Mouse (Mus musculus): ENCODE measurements at regions not wholly inside any gene's neighbourhood (a gene's known extent, or its start where the extent isn't known, plus 50 kb on each side); places are given as distances from the start of the nearest gene placed in this dataset.

- in situ Hi-C loops (cut with MboI; ENCODE audit: low sequenced_read_pairs) = loop anchor here (25.0 kb wide), 1 partner anchor 1715 kb away; the partner anchor contains the start of gene Ramp3
Observed at GRCm38 (mm10) chr11:8377301-8377700, 287.0 kb downstream of the Tns3 start.

DNA sequence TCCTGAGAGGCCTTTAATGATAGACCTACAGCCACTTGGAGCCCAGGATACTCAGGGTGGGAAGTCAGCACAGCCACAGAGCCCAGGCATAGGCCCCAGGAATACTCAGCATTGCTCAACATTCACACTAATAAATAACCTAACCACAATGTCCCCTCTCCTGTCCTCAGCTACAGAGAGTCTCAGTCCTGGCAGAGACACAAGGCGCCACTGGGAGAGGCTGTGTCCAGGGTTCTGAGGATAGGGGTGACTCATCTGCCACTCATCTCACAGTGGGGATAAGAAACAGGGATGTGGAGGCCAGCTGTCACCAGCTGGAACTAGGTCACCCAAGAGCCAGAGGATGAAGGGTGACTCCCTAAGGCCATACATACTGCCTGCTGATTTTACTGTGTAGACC is 298.8 kb downstream of the Tns3 start:
- in situ Hi-C loops (cut with MboI; ENCODE audit: low sequenced_read_pairs) = no loop called here

- in situ Hi-C loops (cut with MboI; ENCODE audit: low sequenced_read_pairs) = no loop called here
Observed at GRCm38 (mm10) chr11:8364703-8365433, 299.5 kb downstream of the Tns3 start.

DNA sequence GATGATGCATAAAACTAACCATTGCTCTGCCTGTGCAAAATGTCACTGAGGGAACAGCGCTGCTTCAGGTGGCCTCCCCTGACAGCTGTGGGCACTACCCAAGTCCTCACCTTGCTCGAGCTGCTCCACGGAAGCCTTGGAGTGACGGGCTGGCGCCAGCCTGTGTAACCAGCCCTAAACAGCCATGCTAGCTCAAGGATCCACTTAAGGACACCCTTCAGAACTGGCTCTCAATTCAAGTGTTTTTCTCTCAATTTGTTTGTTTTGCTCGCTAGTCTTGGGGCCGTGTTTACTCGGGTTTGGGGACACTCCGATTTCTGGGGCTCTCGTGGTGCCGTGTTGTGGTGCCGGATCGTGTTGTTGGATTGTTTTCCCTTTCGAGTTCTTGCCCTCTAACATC is 319.4 kb downstream of the Tns3 start:
- in situ Hi-C loops (cut with MboI; ENCODE audit: low sequenced_read_pairs) = no loop called here

DNA sequence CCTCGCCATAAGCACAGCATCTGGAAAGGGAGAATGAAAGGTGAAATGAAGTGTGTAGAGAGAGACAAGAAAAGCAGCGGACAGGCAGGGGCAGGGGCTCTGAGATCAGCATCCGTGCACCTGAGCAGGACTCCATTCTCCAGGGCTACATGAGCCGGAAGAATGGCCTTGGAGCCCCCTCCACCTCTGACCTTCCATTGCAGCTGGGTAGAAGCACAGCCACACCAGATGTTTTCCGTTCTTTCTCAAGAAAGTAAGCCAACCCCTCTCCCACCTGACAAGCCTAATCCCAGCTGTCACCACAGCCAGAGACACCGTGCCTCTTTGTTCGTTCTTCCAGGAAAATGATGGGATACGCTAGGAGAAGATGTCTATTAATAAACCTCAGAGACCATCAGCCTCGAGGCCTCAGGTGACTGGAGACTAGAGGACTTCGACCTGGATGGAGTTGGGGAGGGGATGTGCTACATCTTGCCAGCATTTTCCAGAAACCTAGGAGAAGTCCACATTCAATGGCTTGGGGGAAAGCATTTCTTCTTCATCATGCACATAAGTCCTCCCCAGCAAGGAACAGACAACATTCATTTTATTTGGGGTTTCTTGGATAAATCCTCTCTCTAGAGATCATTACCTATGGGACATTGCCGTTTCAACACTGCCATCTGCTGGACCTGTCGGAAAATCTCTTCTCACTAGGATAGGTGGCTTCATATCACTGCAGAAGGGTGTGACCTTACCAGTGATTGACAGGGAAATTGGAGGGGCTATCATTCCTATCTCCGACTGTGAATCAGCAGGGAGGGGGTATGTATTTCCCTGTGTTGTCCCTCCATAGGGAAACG is 361.8 kb downstream of the Tns3 start:
- in situ Hi-C loops (cut with MboI; ENCODE audit: low sequenced_read_pairs) = no loop called here

DNA sequence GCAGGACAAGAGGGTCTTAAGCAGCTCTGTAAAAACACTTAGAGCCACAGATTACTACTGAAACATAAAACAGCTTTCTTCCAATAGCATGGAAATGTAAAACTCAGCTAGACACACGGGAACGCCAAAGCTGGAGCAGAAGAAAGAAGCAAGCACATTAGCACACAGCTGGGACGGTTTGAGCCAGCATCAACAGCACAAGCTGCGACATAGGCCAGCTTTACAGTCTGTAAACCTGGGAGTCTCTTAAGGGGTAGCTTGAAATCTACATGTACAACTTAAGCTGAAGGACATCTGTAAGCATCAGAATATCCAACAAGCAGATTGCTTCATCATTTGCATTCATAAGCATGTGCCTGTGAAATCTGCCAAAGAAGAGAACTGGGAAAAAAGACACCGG is 366.9 kb downstream of the Tns3 start:
- in situ Hi-C loops (cut with MboI; ENCODE audit: low sequenced_read_pairs) = no loop called here

DNA sequence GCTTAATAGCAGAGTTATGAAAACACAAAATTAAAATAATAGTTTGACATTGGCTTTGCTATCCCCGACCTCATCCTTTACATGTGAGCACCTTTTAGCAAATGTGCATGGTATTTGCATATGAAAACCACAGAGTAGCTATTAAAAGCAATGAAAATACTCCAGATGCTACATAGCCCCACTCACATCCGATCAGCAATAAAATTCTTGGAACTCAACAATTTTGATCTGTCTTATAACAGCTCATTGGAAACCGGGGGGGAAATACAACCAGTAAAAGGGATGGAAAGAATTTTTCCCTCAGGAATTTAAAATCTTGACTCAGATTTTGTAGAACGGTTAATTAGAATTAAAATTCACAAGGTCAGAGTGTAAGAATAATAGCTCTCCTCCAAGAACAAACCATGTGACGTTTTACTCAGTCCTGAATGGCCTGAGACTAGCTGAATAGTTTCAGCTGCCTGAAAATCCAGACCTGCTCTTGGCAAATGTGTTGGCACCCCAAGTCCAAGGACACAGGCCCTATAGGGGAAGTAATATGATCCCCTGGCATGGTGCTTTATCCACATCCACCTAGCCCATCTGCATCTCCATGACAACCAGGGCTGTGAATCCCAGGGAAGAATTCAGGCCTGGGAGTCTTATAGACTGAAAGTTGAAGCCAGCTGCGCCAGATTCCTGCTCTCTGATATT is 370.9 kb downstream of the Tns3 start:
- in situ Hi-C loops (cut with MboI; ENCODE audit: low sequenced_read_pairs) = no loop called here

- in situ Hi-C loops (cut with MboI; ENCODE audit: low sequenced_read_pairs) = no loop called here
Observed at GRCm38 (mm10) chr11:8285271-8285670, 379.1 kb downstream of the Tns3 start.

GRCm38 (mm10) chr11:8275203-8275602 is 389.1 kb downstream of the Tns3 start:
- in situ Hi-C loops (cut with MboI; ENCODE audit: low sequenced_read_pairs) = no loop called here

- in situ Hi-C loops (cut with MboI; ENCODE audit: low sequenced_read_pairs) = no loop called here
Observed at GRCm38 (mm10) chr11:8269171-8269570, 395.2 kb downstream of the Tns3 start.

DNA sequence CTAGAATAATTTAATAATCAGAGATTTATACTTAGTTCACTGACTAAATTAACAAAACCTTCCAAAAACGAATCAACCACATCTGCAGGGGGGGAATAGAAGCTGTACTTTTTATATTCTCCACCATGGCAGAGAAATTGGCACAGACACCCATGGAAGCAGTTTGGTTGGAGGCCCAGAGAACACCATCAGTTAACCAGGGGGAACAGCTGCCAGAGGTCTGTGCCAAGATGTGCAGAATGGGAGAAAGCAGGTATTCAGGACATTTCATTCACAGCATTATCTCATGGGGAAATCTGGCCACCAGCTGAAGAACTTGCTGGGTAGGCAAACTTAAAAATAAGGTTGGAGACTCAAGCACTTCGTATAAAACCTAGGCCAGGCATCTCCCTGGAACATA is 410.3 kb downstream of the Tns3 start:
- in situ Hi-C loops (cut with MboI; ENCODE audit: low sequenced_read_pairs) = no loop called here

DNA sequence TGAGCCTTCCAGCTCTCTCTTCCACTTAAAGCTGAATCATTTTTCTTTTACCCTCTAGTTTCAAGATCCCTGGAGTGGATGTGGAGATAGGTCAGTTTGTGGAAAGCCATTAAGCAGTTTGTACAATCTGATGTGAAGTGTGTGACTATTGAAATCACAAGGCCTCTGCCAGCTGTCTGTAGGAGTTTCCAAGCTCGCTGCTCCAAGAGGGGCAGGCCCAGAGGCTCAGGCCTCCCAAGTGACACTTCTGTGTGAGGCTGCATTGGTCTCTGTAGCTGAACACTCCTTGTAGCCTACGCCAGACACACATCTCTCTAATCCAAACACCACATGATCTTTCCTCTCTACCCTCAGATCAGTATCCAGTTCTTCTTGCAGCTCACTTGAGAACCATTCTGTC is 413.0 kb downstream of the Tns3 start:
- in situ Hi-C loops (cut with MboI; ENCODE audit: low sequenced_read_pairs) = no loop called here

GRCm38 (mm10) chr11:8249468-8249867 is 414.9 kb downstream of the Tns3 start:
- in situ Hi-C loops (cut with MboI; ENCODE audit: low sequenced_read_pairs) = no loop called here

- in situ Hi-C loops (cut with MboI; ENCODE audit: low sequenced_read_pairs) = no loop called here
Observed at GRCm38 (mm10) chr11:8247535-8247934, 416.8 kb downstream of the Tns3 start.

DNA sequence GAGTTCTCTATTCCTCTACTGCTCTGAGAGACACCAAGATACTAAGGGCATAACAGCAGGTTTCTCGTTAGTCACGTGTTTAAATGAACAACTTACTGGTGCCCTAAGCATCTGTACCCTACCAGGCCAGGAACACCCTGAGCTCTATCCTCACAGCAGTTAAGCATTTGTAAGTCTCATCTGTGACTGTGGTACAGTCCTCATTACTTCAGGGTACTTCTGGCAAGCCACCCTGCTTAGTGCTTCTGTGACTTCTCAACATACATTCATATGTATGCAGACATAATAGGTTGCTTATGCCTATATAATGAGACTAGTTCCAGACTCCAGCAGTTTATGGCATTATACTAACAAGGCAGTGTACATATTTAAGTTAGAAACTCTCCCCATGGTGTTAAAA is 417.3 kb downstream of the Tns3 start:
- in situ Hi-C loops (cut with MboI; ENCODE audit: low sequenced_read_pairs) = no loop called here

GRCm38 (mm10) chr11:8245408-8246003 is 418.8 kb downstream of the Tns3 start:
- in situ Hi-C loops (cut with MboI; ENCODE audit: low sequenced_read_pairs) = no loop called here

DNA sequence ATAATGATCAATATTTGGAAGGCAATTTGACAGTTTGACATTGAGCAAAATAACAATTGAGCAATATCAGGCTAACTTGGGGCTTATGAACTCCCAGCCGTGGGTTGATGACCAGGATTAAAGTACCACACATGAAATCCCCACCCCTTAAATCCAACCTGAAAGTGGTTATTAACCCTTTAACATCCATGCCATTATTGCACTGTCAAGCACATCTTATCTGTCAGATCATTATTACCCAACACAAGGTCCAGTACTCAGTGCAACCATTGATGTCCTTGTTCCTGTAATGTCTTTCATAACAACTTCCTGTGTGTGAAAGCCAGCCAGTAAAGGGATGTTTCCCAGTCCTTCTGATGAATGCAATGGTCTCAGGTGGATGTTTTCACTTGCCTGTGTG is 425.8 kb downstream of the Tns3 start:
- in situ Hi-C loops (cut with MboI; ENCODE audit: low sequenced_read_pairs) = no loop called here

DNA sequence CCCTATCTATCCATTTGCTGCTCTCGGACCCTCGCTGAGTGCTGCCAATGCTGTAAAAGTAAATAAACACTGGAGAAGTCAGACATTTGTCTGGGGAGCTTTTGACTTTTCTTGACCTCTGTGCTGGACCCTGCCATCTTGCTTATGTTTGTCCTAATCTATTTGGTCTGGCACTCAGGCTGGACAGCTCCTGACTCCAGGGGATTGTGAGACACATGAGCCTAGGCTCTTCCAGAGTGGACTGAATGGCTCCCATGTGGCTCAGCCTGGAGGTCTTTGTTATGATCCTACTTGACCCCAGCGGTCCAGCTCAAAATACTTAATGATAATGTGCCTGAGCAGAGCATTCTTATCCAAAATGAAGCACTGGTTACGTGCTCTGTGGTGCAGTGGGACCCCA is 426.8 kb downstream of the Tns3 start:
- in situ Hi-C loops (cut with MboI; ENCODE audit: low sequenced_read_pairs) = no loop called here

GRCm38 (mm10) chr11:8236056-8236455 is 428.3 kb downstream of the Tns3 start:
- in situ Hi-C loops (cut with MboI; ENCODE audit: low sequenced_read_pairs) = no loop called here

GRCm38 (mm10) chr11:8232636-8233189 is 431.6 kb downstream of the Tns3 start:
- in situ Hi-C loops (cut with MboI; ENCODE audit: low sequenced_read_pairs) = no loop called here

DNA sequence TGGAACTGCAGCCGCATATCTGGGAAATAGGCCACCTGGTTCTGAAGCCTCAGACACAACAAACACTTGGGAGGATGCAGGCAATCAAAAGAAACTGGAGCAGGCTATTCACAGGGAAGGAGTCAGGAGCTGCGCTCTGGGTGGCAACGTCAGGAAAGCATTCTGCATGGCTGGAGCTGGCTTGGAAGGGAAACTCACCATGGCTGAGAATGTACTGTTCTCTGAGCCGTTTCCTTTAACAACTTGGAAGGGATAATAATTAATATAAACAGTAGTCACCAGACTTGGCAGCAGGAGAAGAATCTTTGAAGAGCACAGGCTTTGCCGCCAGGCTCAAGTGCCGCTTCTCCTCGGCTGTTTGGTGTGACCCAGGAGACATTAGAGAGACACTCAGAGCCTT is 434.5 kb downstream of the Tns3 start:
- in situ Hi-C loops (cut with MboI; ENCODE audit: low sequenced_read_pairs) = no loop called here

All from CH12F3 (cell line).